Mouse (Mus musculus) midbrain, embryonic 15.5 days (tissue): ENCODE results near the gene Tescl. TPM values are rescaled to one million over a fixed set of nuclear protein-coding genes. Genes with fewer than 3 reads are reported as not detected.

Source experiments
- ATAC-seq: fragments of 200-750 bp; cut with Nextera tagmentation; replicated peaks from 2 replicates; pipeline ENCODE4 v1.8.0; 2017; ENCODE audit warnings: moderate TSS enrichment
- H3K27ac ChIP-seq: fragments of 300-500 bp; sonication (generic); 2 replicates; pipeline ENCODE4 v1.5.1; 2015; ENCODE audit warnings: mild to moderate bottlenecking, inconsistent platforms
- H3K27me3 ChIP-seq: fragments of 300-500 bp; sonication (generic); replicated peaks from 2 replicates; pipeline ENCODE4 v1.6.1; 2015; ENCODE audit warnings: inconsistent platforms
- H3K36me3 ChIP-seq: fragments of 300-500 bp; sonication (generic); replicated peaks from 2 replicates; pipeline ENCODE4 v1.6.1; 2015; ENCODE audit warnings: inconsistent platforms
- H3K4me1 ChIP-seq: fragments of 300-500 bp; sonication (generic); 2 replicates; pipeline ENCODE4 v1.6.1; 2015; ENCODE audit warnings: inconsistent platforms
- H3K4me2 ChIP-seq: fragments of 300-500 bp; sonication (generic); 2 replicates; pipeline ENCODE4 v1.6.1; 2015; ENCODE audit warnings: inconsistent platforms, mild to moderate bottlenecking, moderate library complexity
- H3K4me3 ChIP-seq: fragments of 300-500 bp; sonication (generic); 2 replicates; pipeline ENCODE4 v1.5.1; 2015; ENCODE audit warnings: mild to moderate bottlenecking, inconsistent platforms
- H3K9ac ChIP-seq: fragments of 300-500 bp; sonication (generic); 2 replicates; pipeline ENCODE4 v1.6.1; 2015; ENCODE audit warnings: mild to moderate bottlenecking, inconsistent platforms
- H3K9me3 ChIP-seq: fragments of 300-500 bp; sonication (generic); 2 replicates; pipeline ENCODE4 v1.6.1; 2016; ENCODE audit warnings: inconsistent platforms
- WGBS: fragments of 180-500 bp; shearing (Covaris S2); methylation state at CpG from one replicate; pipeline ENCODE4 v1.1.7; 2015; ENCODE audit warnings: mixed read lengths; 5-methylcytosine and 5-hydroxymethylcytosine counted together
- polyA plus RNA-seq: library from polyadenylated mRNA; unstranded; fragments of >200 nt; fragmentation: Nextera tagmentation; extraction: Ambion mirVana; gene quantifications from 2 replicates; pipeline ENCODE4 v1.2.1, GENCODE M21; 2015

Gene Tescl
- polyA plus RNA-seq, 1 experiment from 2014 or later: 0.48 TPM

DNA sequence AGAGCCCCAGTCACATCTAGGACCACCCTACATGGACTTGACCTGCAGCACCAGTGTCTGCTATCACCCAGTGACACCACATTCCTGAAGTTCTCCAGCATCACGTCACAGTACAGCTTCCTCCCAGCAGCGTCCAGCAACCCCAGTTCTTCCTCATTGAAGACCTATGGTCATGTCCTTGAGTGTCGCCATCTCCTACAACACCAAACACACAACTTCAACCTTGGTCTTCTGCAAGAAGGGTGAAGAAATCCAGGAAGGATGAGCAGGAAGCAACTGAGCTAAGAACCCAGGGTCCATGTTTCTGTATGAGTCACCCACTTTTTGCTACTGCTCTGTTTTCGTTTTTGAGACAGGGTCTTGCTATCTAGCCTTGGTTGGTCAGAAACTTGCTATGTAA is 11.1 kb downstream of the Tescl start:
- WGBS: 80% methylated on average over 4 of the region's 4 CpGs
- Histone ChIP-seq H3K9me3 (no peaks in the 10 kb centered on the region), H3K4me2 (no peak overlapping the region), H3K27me3 (no peaks in the 10 kb centered on the region; the same call in 1 of the 2 replicates), H3K9ac (no peak overlapping the region), H3K4me3 (no peak overlapping the region), H3K4me1 (peaks cover 13% of the 10 kb centered on the region), H3K27ac (no peak overlapping the region), H3K36me3 (no peaks in the 10 kb centered on the region)
- ATAC-seq: no peak

DNA sequence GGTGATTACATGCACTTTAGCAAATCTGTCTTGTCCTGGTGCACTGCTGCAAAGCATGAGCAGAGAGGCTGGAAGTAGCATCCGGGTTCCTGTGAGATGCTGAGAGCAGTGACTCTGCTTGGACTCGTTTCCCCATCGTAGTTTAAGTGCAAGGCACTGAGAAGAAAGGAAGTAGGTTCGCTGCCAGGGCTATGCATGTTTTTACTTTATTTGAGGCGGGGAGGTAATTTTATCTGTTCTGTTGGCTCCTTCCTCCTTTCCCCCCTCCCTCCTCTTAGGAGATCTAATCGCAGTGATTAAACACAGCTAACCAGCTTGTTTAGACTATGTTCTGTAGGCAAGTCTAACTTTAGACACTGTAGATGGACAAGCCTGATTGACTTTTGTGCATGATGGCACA is 14.8 kb downstream of the Tescl start:
- no peak overlapping the region for H3K9ac ChIP-seq
- whole genome bisulfite sequencing: 75% methylated on average over 6 of the region's 6 CpGs
- no peaks in the 10 kb centered on the region for H3K9me3 ChIP-seq
- no peak overlapping the region for H3K4me2 ChIP-seq
- no peak for ATAC-seq
- no peak overlapping the region for H3K27ac ChIP-seq
- H3K27me3 ChIP-seq: no peaks in the 10 kb centered on the region; the same call in 1 of the 2 replicates
- no peak overlapping the region for H3K4me3 ChIP-seq
- H3K4me1 ChIP-seq: peaks cover 13% of the 10 kb centered on the region
- no peaks in the 10 kb centered on the region for H3K36me3 ChIP-seq

GRCm38 (mm10) chr7:24316567-24317092 is 17.1 kb downstream of the Tescl start, which contains the start of gene Zfp94:
Zfp94 (minus strand) TSS chr7:24316666.
- Histone ChIP-seq H3K27me3 (no peaks in the 10 kb centered on the region; the same call in 1 of the 2 replicates), H3K9ac (peak within 1 kb of the TSS; percentile 82), H3K4me3 (peak within 1 kb of the TSS; percentile 66), H3K9me3 (no peaks in the 10 kb centered on the region), H3K27ac (peak within 1 kb of the TSS; percentile 83), H3K4me1 (peaks cover 13% of the 10 kb centered on the region), H3K36me3 (no peaks in the 10 kb centered on the region; the same call in 1 of the 2 replicates), H3K4me2 (peak within 1 kb of the TSS; percentile 75)
- under 1% methylated on average over 33 of the region's 33 CpGs for WGBS
- peak; percentile 95 for ATAC-seq

DNA sequence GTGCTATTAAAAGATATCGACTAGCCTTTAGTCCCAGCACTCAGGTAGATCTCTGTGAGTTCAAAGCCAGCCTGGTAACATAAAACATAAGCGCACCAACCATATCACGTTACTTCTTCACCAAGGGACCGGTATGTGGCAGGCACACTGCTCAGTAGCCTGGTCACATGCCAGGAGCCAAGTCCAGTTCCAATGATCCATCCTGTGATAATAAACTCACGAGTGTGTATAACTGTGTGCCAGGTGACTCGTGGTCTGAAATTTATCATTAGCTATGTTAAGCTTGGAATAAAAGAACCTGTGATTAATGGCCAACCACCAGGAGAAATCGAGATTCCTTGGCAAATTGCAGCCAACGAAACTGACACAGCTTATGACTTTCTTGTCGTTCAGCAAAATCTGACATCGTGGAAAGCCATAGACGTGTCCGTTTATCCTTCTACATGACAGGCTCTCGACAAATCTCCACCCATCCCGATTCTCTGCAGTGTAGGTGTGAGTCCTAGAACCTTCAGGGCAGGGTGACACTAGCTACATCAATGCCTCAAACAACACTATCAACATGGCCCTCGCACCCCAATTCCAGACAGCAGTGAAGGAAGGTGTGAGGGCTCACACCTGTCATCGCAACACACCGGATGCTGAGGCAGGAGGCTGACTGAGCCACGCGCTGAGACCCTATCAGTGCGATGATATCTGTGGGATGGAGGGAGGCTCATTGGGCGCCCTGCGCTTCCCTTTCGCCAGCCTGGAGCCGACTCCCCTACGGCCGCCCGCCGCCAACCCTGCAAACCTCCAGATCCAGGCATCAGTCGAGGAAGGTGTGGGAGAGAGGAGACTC is 17.8 kb downstream of the Tescl start:
- peaks cover 13% of the 10 kb centered on the region for H3K4me1 ChIP-seq
- H3K9ac ChIP-seq: peak overlapping the region; percentile 82
- H3K9me3 ChIP-seq: no peaks in the 10 kb centered on the region
- H3K36me3 ChIP-seq: peaks cover 5% of the 10 kb centered on the region
- WGBS: 29% methylated on average over 29 of the region's 29 CpGs
- H3K4me3 ChIP-seq: peak overlapping the region; percentile 66
- no peaks in the 10 kb centered on the region; the same call in 1 of the 2 replicates for H3K27me3 ChIP-seq
- peak overlapping the region; percentile 82 for H3K27ac ChIP-seq
- ATAC-seq: peak; percentile 87; the same call in 1 of the 2 replicates
- H3K4me2 ChIP-seq: peak overlapping the region; percentile 75

- 1% methylated on average over 13 of the region's 13 CpGs for WGBS
- peak within 1 kb of the TSS; percentile 93 for H3K27ac ChIP-seq
Measured at GRCm38 (mm10) chr7:24300771-24301282, 32.9 kb downstream of the Tescl start, which contains the start of gene Zfp61. Zfp61 (minus strand) TSS chr7:24301232.

DNA sequence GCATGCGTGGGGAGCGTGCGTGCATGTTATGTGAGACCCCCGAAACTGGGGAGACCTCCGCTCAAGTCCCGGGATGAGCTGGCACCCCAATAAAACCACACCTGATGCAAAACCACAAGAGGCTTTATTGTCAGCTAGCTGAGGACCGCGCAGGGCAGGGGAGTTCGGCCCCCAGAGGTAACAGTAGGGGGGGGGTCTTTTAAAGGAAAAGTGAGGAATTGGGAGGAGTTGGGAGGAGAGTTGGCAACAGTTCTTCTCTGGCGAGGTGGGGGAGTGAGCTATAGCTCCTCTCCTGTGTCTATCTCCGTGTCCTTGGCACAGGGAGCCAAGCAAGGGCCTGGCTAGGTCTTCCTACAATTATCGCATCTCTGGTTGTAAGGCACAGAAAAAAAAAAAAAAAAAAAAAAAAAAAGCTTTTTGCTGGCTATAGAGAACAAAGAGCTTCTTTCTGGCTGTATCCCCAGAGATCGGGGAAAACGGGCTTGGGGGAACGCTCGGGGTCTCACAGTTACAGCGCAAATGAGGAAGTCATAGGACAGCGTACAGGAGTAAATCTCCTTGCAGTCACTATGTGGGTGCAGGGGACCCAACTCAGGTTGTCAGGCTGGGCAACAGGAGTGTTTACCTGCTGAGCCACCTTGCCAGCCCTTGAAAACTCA is 33.8 kb downstream of the Tescl start:
- Histone ChIP-seq H3K27ac (peak overlapping the region; percentile 93), H3K4me3 (peak overlapping the region; percentile 83), H3K9me3 (no peaks in the 10 kb centered on the region), H3K36me3 (peaks cover 26% of the 10 kb centered on the region), H3K4me1 (peaks cover 24% of the 10 kb centered on the region), H3K4me2 (peak overlapping the region; percentile 92), H3K27me3 (no peaks in the 10 kb centered on the region), H3K9ac (peak overlapping the region; percentile 73)
- ATAC-seq: peak; percentile 65
- under 1% methylated on average over 18 of the region's 18 CpGs for WGBS

More at GRCm38 (mm10) chr7:24300771-24301282, 32.9 kb downstream of the Tescl start, which contains the start of gene Zfp61:
- Histone ChIP-seq H3K36me3 (peaks cover 23% of the 10 kb centered on the region), H3K4me3 (peak within 1 kb of the TSS; percentile 83), H3K27me3 (no peaks in the 10 kb centered on the region), H3K4me2 (peak within 1 kb of the TSS; percentile 92), H3K9ac (peak within 1 kb of the TSS; percentile 73), H3K9me3 (no peaks in the 10 kb centered on the region), H3K4me1 (peaks cover 24% of the 10 kb centered on the region)
- ATAC-seq: peak; percentile 25; the same call in 1 of the 2 replicates

DNA sequence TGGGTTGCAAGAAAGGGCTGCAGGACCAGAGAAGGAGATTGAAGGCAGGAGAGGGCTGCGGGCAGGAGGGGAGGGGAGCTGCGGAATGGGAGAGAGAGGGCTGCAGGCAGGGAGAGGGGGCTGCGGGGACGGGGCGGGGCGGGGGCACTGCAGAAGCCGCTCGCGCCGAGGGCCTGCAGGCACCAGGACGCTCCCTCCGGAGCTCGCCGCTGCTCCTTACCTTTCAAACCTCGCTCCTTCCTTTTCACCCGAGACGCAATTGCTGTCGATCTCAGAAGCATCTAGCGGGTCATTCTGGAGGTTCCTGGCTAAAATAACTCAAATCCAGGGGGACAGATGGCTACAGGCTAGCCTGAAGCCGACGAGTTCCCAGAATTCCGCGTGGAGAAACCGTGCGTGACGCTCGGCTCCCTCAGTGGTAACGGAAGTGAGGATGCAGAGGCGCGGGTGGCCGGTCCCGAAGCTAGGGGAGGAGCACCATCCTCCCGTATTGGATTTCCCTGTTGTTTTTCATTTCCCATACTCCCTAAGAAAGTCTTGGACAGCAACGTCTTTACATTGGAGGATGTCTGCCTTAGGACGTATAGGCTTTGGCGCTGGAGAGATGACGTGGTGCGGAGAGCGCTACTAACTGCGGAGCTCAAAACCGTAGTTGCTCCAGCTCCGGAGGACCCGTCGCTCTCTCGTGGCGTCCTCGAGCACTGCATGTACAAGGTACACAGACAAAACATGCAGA is 34.6 kb downstream of the Tescl start:
- H3K4me3 ChIP-seq: peak overlapping the region; percentile 83
- H3K9me3 ChIP-seq: no peaks in the 10 kb centered on the region
- peak overlapping the region; percentile 92 for H3K4me2 ChIP-seq
- under 1% methylated on average over 37 of the region's 47 CpGs for WGBS
- H3K9ac ChIP-seq: peak overlapping the region; percentile 73
- ATAC-seq: peak; percentile 94
- peaks cover 26% of the 10 kb centered on the region for H3K36me3 ChIP-seq
- H3K4me1 ChIP-seq: peaks cover 24% of the 10 kb centered on the region
- peak overlapping the region; percentile 93 for H3K27ac ChIP-seq
- H3K27me3 ChIP-seq: no peaks in the 10 kb centered on the region

GRCm38 (mm10) chr7:24298635-24298972 is 35.1 kb downstream of the Tescl start:
- ATAC-seq: peak; percentile 22
- WGBS: under 1% methylated on average over 12 of the region's 12 CpGs
- Histone ChIP-seq H3K36me3 (peaks cover 30% of the 10 kb centered on the region), H3K4me2 (peak overlapping the region; percentile 92), H3K9me3 (no peaks in the 10 kb centered on the region), H3K9ac (peak overlapping the region; percentile 73), H3K4me3 (peak overlapping the region; percentile 83), H3K4me1 (peaks cover 24% of the 10 kb centered on the region), H3K27ac (peak overlapping the region; percentile 93), H3K27me3 (no peaks in the 10 kb centered on the region)

- 0 out of 2 replicates have a peak overlapping the region, but pooled peaks have one; percentile 73 for H3K9ac ChIP-seq
- peaks cover 31% of the 10 kb centered on the region for H3K36me3 ChIP-seq
- H3K4me1 ChIP-seq: peaks cover 24% of the 10 kb centered on the region
- WGBS: 89% methylated on average over 15 of the region's 15 CpGs
- H3K27ac ChIP-seq: no peak overlapping the region
- no peak for ATAC-seq
- no peaks in the 10 kb centered on the region for H3K27me3 ChIP-seq
- peak overlapping the region; percentile 83; the same call in 1 of the 2 replicates for H3K4me3 ChIP-seq
- H3K4me2 ChIP-seq: peak overlapping the region; percentile 92
- H3K9me3 ChIP-seq: no peaks in the 10 kb centered on the region
Measured at GRCm38 (mm10) chr7:24297361-24298095, 36.2 kb downstream of the Tescl start.

GRCm38 (mm10) chr7:24296386-24296785 is 37.4 kb downstream of the Tescl start:
- peaks cover 37% of the 10 kb centered on the region for H3K36me3 ChIP-seq
- H3K27ac ChIP-seq: no peak overlapping the region
- H3K4me3 ChIP-seq: no peak overlapping the region
- WGBS: 94% methylated on average over 7 of the region's 7 CpGs
- H3K9me3 ChIP-seq: no peaks in the 10 kb centered on the region
- ATAC-seq: no peak
- H3K4me1 ChIP-seq: peaks cover 24% of the 10 kb centered on the region
- no peak overlapping the region for H3K4me2 ChIP-seq
- H3K9ac ChIP-seq: no peak overlapping the region
- H3K27me3 ChIP-seq: no peaks in the 10 kb centered on the region

- H3K4me1 ChIP-seq: peaks cover 19% of the 10 kb centered on the region
- no peaks in the 10 kb centered on the region for H3K9me3 ChIP-seq
- H3K27ac ChIP-seq: no peak overlapping the region
- H3K27me3 ChIP-seq: no peaks in the 10 kb centered on the region
- H3K9ac ChIP-seq: no peak overlapping the region
- no peak overlapping the region for H3K4me3 ChIP-seq
- H3K4me2 ChIP-seq: no peak overlapping the region
- peaks cover 47% of the 10 kb centered on the region for H3K36me3 ChIP-seq
- WGBS: 96% methylated on average over 7 of the region's 7 CpGs
- ATAC-seq: no peak
Measured at GRCm38 (mm10) chr7:24295376-24295775, 38.4 kb downstream of the Tescl start.
